Mouse (Mus musculus) olfactory bulb, adult 2 months (tissue): ENCODE results near the gene Ccdc144b.

Source experiments
- CTCF ChIP-seq: fragments of 200-500 bp; IDR thresholded peaks from 2 replicates; pipeline ENCODE4 v1.5.1; 2012; ENCODE audit warnings: low read depth, mild to moderate bottlenecking, low read length, moderate library complexity; ENCODE audit not compliant: insufficient read depth
- POLR2A ChIP-seq: fragments of 200-500 bp; IDR thresholded peaks from 2 replicates; pipeline ENCODE4 v1.6.1; 2012; ENCODE audit warnings: mild to moderate bottlenecking, low read depth, low read length, moderate library complexity; ENCODE audit not compliant: insufficient read depth

GRCm38 (mm10) chr3:36079886-36080285, 26.5 kb upstream of the Ccdc144b start:
- TF ChIP-seq CTCF (no peak), POLR2A (no peak)
